16 mouse cellular contexts compared by ENCODE assay signal in genomic region chr1:127305582-127305981, GRCm38 (mm10).
DNase-seq lines count a peak whose midpoint lies in the region; ATAC-seq lines count a peak whose summit lies in the region.
"Had no signal": no experiment of that assay in that cellular context is flagged by ENCODE, and none has a peak within 500 bp of the region (broad histone marks: within the 10 kb centered on the region; RNA-seq: fewer than 3 reads in every experiment).

No protein-coding gene starts in this region.

- no peak overlapping the region for H3K9ac ChIP-seq in neural tube, embryonic 15.5 days (replicated peaks)
- H3K9ac ChIP-seq: hindbrain, embryonic 12.5 days; limb, embryonic 13.5 days; liver, embryonic 14.5 days had no signal

- H3K27ac ChIP-seq in neural tube, embryonic 15.5 days (replicated peaks): no peak overlapping the region
- H3K27ac ChIP-seq: hindbrain, embryonic 12.5 days; limb, embryonic 13.5 days; liver, embryonic 14.5 days had no signal

- no peak overlapping the region for H3K4me2 ChIP-seq in neural tube, embryonic 15.5 days
- H3K4me2 ChIP-seq: hindbrain, embryonic 12.5 days; limb, embryonic 13.5 days had no signal

- WGBS in neural tube, embryonic 15.5 days: 94% methylated on average over 2 of the region's 2 CpGs

- H3K9me3 ChIP-seq in neural tube, embryonic 15.5 days (replicated peaks): no peaks in the 10 kb centered on the region
- H3K9me3 ChIP-seq: hindbrain, embryonic 12.5 days; limb, embryonic 13.5 days had no signal

- intact Hi-C loops in heart, postnatal 25 days (cut with DNase I): loop anchor here (5.0 kb wide), 1 partner anchor 78 kb away; no protein-coding TSS in a partner anchor

- H3K36me3 ChIP-seq in splenic B cell, adult 2 months (ENCODE audit: control insufficient read depth, insufficient read depth, low read length, poor library complexity, severe bottlenecking): no peaks in the 10 kb centered on the region
- no peaks in the 10 kb centered on the region for H3K36me3 ChIP-seq in neural tube, embryonic 15.5 days
- H3K36me3 ChIP-seq: limb, embryonic 13.5 days had no signal

- H3K4me1 ChIP-seq in neural tube, embryonic 15.5 days: no peaks in the 10 kb centered on the region
- H3K4me1 ChIP-seq: hindbrain, embryonic 12.5 days; limb, embryonic 13.5 days had no signal

- DNase-seq in A20 (ENCODE audit: low read depth, low spot score): peak; percentile 63
- peak; percentile 69 for DNase-seq in CD4-positive, CD25-positive, alpha-beta regulatory T cell, adult 2 months (ENCODE audit: low read depth, low spot score)
- DNase-seq in splenic B cell, adult 2 months (ENCODE audit: low read depth, low spot score): peak; percentile 27
- DNase-seq in cerebellum, adult 9-11 months: no peak
- no peak for DNase-seq in heart, postnatal 25 days (ENCODE audit: low spot score)
- no peak for DNase-seq in kidney, adult 9 months
- DNase-seq: cerebellum, adult 8-10 months; gastrocnemius, postnatal 25 days; midbrain, embryonic 14.5 days had no signal

- ATAC-seq in granulocyte monocyte progenitor cell, adult 5-6 weeks (replicated peaks; ENCODE audit: poor library complexity, severe bottlenecking): peak; percentile 9; the same call in 1 of the 2 replicates
- ATAC-seq in neural tube, embryonic 15.5 days (ENCODE audit: low FRiP score): no peak
- ATAC-seq: forebrain, embryonic 16.5 days; intestine, embryonic 16.5 days had no signal

- H3K4me3 ChIP-seq in neural tube, embryonic 15.5 days (replicated peaks): no peak overlapping the region
- H3K4me3 ChIP-seq: hindbrain, embryonic 12.5 days; limb, embryonic 13.5 days had no signal

- no peaks in the 10 kb centered on the region for H3K27me3 ChIP-seq in splenic B cell, adult 2 months (ENCODE audit: control insufficient read depth, insufficient read depth, low read length, poor library complexity, severe bottlenecking)
- no peaks in the 10 kb centered on the region for H3K27me3 ChIP-seq in neural tube, embryonic 15.5 days (replicated peaks)
- H3K27me3 ChIP-seq: hindbrain, embryonic 12.5 days; limb, embryonic 13.5 days had no signal

Comparison
In these comparisons a context has a peak if more than half of its experiments do, and no peak if none do; other contexts are left out.
1. DNase-seq: peak in A20 (single experiment), CD4-positive, CD25-positive, alpha-beta regulatory T cell, adult 2 months (single experiment) and splenic B cell, adult 2 months (single experiment); none in cerebellum, adult 9-11 months (single experiment), heart, postnatal 25 days (single experiment) and kidney, adult 9 months (single experiment).